Mouse (Mus musculus): Measurements from ENCODE around the gene Mis18a.
A peak's percentile ranks its signal among the peaks of the same experiment; 100 is the strongest.

Mis18a gene

DNA sequence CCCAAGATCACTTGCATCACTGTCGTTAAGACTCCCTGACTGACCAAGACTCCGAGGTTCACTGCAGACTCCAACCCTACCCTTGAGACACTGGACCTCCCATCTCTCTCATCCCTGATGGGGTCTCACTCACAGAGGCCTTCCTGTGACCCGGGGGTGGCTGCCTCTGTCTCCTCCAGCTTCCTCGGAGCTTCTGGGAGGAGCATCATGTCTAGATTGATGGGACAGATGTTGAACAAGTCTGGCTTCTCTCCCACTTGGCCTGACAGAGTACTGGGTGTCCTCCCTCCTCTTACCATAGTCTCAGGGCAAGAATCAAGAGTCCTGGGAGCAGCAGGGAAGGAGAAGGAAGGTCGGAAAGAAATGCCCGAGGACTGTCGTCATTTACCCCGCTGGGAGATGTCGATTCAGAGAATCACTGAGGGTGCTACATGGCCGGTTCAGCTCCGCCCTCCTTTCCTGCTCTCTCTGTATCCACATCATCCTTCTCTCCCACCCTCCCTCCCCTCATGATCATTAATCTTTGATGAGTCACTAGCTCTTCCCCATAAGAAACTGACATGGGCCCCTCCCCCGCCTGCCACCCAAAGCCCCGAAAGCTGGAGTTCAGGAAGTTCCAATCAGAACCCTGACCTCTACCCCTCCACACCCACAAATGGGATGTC lies 22.9 kb downstream of the Mis18a start:
- no peak for DNase-seq (ENCODE audit: low spot score in 2 of 2)

DNA sequence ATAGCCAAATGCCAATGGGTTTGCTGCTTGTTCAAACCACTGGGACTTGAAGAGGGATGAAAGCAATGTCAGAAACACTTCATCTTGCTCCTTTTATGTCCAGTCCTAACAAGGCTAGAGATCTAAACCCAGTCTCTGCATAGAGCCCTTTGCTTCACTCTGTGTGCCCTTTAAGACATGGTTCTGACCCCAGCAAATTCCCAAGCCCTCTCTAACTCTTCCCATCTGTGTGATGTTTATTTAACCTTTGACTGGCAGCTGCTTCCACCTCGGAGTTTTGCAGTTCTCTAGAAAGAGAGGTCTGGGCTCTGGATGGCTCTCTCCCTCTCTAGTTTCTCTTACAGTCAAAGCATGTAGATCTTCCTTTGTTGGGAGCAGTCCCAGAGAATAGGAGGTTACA lies 23.6 kb downstream of the Mis18a start:
- no peak for DNase-seq (ENCODE audit: low spot score in 2 of 2)

DNA sequence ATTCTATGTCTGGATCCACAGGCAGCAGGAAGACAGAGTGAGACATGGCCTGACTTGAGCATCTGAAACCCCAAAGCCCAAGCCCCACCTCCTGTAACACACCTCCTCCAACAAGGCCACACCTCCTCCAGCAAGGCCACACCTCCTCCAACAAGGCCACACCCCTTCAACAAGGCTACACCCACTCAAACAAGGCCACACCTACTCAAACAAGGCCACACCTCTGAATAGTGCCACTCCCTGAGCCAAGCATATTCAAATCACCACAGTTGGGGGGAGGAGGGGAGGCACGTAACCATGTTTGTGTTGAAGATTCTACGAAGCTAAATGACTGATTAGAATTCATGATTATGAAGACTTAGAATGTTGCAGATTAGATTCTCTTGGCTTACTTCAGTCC lies 25.7 kb downstream of the Mis18a start:
- no peak for DNase-seq (ENCODE audit: low spot score in 2 of 2)

DNA sequence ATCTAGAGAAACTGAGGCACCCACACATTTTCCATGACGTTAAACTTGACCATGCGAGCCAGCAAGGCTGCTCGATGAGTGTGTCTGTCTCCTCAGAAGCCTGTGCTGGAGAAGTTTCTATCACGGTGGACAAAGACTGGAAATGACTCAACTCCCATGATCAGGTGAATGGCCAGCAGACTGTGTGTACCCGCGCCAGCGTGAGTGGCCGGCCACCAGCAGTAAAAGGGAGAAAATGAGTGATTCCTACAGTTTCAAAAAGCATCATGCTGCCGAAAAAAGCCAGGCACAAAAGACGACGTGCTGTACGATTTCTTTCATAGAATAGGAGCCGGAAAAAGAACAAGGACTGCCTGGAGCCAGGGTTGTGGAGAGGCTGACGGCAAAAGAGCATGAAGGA lies 27.8 kb downstream of the Mis18a start:
- DNase-seq (ENCODE audit: low spot score in 2 of 2), result no peak

DNA sequence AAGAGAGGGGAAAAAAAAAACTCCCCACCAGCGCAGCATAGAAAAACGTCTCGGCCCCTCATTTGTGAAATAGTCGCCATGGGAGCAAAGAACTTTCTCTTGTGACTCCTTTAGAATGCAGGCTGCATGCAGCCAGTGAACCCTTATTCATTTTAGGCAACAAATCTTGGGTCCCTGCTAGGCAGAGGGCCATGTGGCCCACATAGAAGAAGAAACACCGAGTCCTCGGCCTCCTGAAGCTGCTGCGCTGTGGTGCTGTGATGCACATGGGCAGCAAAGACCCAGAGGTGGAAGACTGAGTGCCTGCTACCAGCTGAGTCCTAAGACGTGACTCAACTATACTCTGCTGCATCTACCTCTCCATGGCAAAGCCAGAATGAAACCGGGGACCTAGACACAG lies 30.9 kb downstream of the Mis18a start:
- peak; percentile 47 to 64 for DNase-seq (ENCODE audit: low spot score in 2 of 2)

DNA sequence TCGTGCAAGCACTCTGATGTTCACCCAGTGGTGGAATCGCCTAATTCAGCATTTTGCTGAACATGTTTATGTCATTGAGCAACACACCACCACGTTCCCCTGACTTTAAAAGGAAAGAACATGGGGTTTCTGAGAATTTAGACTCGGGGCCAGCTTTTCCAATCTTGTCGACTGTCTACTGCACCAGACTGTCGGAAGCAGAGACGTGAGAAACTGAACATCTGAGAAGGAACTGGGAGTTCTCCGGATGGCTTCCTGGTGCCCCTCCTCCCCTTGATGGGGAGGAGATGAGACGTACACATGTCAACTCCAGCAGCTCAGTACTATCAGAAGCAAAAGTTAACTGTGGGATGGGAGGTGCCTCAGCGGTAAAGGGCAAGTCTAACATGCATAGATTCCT lies 32.1 kb downstream of the Mis18a start:
- DNase-seq (ENCODE audit: low spot score in 2 of 2), result no peak

DNA sequence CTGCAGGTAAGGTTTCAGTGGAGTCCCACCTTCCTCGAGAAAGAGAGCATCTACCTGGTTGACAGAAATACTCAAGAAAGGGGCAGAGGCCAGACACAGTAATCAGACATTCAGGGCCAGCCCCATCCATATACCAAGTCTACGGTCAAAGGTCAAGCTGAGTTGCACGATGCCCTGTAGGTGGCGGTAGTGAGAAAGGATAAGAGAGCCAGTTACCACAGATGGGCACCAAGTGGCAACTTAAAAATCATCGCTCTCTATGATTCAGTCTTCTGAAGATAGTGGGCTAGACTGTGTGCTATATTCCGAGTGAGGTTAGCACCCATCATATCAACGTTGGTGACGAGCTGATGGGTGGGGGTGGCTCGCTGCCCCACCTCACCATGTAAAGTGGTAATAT lies 32.5 kb downstream of the Mis18a start:
- DNase-seq (ENCODE audit: low spot score in 2 of 2), result no peak

DNA sequence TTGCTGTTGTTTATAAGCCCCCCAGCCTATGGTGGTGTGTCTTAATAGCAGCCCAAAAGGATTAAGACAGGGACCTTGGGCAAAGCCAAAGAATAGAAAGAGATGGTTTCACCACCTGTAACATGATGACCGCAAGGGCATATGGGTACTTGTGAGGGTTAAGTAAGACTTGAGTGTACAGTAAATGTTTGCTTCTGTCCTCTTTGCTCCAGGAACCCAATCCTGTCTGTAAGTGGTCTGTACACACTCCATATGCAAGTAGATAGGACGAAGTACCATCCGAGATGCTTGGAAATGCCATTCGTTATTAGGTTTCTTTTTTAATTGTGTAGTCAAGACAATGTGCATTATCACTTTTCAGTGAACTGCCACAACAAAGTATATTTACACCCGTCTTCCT lies 33.6 kb downstream of the Mis18a start:
- no peak for DNase-seq (ENCODE audit: low spot score in 2 of 2)

DNA sequence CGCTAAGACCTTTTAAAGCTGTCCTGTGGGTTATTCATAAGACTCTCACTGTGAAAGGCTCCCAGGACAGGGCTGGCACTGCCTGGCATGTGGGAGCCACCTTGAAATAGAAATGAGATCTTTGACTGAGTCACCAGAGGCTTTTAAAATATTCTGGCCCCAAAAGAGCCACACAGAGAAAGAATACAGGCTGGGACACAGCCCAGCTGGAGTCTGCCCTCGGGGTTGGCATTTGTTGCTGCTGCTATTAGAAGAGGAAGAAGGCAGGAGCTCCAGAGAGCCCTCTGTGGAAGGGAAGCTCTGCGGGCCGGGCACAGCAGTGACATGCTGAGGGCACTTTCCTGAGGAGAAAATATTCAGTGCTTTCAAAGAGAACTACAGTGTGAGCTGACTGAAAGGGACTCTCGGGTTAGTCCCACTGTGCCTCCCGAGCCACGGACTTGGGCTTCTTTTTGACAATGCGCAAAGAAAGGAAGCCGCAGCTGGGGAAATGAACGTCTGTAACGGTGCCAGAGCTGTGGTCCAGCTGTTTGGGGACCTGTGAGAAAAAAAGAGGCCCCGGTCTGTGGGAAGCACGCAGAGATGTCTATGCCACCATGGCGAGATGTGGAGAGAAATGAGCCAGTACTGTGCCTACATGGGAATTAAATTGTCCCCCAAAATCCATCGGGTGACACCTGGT lies 34.4 kb downstream of the Mis18a start:
- peak; percentile 70 to 74 for DNase-seq (ENCODE audit: low spot score in 2 of 2)

DNA sequence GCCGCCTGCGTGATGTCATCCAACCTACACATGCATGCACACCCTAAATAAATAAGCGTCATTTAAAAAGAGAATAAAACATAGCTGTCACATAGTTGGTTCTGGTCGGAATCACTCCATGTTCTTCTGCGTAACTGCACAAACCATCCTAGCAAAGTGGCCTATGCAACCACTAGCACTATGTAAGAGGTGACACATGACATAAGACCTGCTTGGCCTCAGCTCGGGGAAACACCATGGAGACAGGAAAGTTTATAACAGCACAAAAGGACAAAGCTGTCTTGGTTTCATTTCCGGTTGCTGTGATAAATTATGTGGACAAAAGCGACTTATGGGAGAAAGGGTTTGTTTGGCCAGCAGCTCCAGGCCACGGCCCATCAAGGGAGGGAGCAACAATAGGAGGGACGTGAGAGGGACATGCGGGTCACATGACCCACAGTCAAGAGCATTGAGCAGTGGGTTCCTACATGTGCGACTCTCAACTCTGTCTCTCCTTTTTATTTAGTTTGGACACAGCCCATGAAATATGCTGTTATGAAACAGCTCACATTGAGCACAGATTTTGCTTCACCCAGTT lies 39.4 kb downstream of the Mis18a start:
- DNase-seq (ENCODE audit: low spot score in 2 of 2), result no peak

DNA sequence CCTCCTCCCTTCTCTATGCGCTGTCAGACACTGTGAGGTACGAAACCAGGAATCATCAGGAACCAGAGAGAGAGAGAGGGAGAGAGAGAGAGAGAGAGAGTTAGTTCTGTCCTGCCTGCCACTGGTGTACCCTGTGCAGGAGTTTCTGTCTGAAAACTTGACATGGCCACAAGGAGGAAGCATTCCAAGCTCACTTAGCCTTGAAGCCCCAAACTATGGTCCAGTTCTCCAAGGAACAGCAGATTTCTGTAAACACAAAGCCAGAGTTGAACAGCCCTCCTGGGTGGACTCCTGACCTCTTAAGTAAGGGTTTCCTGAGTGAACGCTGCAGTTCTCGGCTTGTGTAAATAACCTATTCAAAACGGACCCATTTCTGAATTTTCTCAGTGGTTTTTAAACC lies 40.2 kb downstream of the Mis18a start:
- no peak for DNase-seq (ENCODE audit: low spot score in 2 of 2)

DNA sequence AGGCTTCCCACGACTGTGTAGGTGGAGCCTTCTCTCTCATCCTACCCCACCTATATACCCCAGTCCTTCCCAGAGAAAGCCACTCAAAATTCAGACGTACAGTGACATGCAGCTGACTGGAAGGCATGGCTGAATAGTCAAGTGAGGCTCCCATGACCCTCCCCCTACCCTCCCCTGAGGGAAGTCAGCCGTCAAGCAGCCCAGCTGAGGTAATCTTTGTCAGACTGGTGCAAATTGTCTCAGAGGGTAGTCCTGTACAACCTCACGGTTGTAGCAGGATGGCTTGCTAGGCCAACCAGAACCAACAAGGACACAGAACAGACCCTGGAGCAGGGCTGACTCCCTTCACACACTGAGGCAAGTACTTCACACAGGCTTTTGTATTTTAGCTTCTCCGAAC lies 43.1 kb downstream of the Mis18a start:
- no peak for DNase-seq (ENCODE audit: low spot score in 2 of 2)

DNA sequence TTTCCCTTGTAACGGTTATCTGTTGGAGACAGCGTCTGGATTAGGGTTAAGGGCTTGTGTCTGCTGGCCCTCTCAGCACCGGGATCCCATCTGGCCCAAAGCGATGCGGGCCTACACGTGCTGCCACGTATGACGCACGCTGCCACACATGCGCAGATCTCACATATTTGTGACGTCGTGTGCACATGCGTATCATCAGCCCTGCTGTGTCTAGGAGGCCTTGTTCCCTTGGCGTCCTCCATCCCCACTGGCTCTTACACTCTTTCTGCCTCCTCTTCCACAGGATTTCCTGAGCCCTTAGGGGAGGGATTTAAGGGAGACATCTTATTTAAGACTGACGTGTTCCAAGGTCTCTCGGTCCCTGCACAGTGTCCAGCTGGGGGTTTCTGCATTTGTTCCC lies 47.2 kb downstream of the Mis18a start:
- no peak for DNase-seq (ENCODE audit: low spot score in 2 of 2)

DNA sequence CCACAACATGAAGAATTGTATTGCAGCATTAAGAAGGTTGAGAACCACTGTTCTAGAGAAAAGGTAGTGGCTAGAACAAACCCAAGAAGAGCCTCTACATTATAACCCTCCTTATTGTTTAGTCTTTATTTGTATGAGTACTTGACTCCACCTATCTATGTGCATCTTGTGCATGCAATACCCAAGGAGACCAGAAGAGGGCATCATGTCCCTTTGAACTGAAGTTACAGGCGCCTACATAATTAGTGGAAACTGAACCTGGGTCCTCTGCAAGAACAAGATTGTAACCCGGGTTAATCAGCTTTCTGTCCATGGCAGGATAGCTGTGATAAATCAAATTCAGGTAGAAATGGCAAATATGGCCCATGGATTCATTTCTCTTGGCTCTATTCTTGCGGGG lies 48.4 kb downstream of the Mis18a start:
- no peak for DNase-seq (ENCODE audit: low spot score in 2 of 2)

DNA sequence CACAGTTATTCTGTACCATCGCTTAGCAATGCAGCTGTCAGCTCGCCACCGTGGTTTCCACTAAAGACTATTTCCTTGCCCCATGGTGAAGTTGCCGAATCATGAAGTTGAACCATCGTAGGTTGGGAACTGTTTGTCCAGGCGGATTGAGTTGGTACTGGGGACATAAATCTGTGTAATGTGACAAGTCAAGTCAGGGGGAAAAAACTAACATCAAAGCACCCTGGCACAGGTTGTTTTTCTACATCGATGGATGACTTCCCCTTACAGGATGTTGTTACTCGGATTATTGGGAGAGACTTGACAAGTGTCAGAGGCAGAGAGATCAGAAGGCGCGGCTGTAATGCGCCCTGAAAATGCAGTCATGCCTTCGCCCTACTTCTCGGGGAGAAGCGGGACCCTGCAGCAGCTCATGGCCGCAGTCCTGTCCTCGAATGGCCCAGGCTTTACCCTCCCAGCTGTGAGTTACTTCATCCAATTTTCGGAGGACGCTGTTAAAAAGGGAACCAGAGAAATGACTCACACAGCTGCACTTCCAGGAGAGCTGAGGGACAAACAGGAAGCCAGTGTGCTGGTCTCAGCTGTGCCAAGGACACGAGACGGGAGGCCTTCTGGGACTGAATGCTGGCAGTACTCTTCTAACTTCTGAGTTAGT lies 50.2 kb downstream of the Mis18a start:
- DNase-seq (ENCODE audit: low spot score in 2 of 2), result peak; percentile 48 to 63

DNA sequence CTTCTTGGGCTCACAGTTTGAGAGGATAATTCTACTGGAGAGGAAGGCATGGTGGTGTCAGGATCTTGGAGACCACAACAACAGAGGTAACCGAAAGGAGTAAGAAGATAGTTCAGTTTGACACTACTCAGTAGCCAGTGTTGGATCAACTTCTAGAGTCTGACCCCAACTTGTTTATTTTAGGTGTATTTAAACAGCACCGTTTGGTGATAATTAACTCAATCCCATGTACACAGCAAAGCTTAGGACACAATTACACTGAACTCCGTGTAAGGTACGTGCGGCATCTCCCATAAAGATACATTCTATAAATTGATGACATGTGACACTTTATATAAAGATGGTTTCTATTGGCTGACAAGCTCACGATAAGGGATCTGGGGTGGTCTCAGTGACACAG lies 52.6 kb downstream of the Mis18a start:
- no peak for DNase-seq (ENCODE audit: low spot score in 2 of 2)

DNA sequence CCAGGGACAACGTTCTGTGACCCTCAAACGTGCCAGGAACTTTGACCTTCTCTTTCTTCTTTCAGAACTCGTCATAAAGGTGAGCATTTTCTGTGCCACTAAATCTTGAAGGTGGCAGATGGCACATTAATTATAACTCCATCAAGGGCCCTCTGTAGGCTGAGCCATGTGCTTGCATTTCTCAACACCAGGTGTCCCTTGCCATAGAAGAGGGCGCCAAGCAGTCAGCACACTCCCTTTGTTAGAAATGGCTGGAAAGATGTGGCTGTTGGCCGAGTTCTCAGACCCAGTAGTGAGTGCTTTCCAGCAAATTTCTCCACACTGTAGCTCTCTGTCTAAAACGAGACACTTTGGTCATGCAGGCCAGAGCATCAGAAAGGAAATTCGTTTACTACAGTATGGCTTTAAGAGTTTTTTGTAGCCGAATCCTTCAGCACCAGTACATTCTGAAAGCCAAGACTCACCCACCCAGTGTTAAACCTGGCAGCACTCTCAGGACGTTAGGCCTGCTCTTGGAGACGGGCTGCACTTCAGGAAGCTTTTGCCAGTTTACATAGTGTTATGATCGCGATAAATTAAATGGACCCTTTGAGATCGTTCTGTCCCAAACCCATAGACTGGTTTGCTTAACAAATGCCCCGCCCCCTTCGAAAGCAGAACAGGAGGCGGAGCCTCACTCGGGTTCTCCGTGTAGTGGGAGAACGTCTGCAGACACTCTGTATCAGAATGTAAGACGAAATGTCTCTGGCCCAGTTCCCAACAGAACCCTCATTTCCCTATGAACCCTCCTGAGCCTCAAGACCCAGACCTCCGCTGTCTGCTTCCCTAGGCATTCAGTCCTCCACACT lies 53.5 kb downstream of the Mis18a start:
- peak; percentile 58 to 61 for DNase-seq (ENCODE audit: low spot score in 2 of 2)
